Mouse (Mus musculus) lung, embryonic 15.5 days (tissue): ENCODE data around the gene Rtp2. TPM values are rescaled to one million over a fixed set of nuclear protein-coding genes. Genes with fewer than 3 reads are reported as not detected.

Experiments used
- polyA plus RNA-seq: library from polyadenylated mRNA; unstranded; fragments of >200 nt; fragmentation: Nextera tagmentation; extraction: Ambion mirVana; gene quantifications from 2 replicates; pipeline ENCODE4 v1.2.1, GENCODE M21; 2015

Rtp2 gene
- polyA plus RNA-seq, 1 experiment from 2014 or later, result not detected

Other genes starting within 250 kb of the Rtp2 start
- gene Sst, start 41.4 kb downstream of the Rtp2 start, polyA plus RNA-seq, result 0.57 TPM in 1 of 2 replicates, not detected in the other
- gene Gm37419, start 56.1 kb upstream of the Rtp2 start, polyA plus RNA-seq, result not detected in 2 replicates
- gene Bcl6, start 56.5 kb upstream of the Rtp2 start, polyA plus RNA-seq, result 1.7 TPM in 2 replicates